Mouse (Mus musculus) lung, postnatal 0 days (tissue): ENCODE results near the gene Mindy1. TPM values are rescaled to one million over a fixed set of nuclear protein-coding genes. Genes with fewer than 3 reads are reported as not detected.

Source experiments
- ATAC-seq: fragments of 200-750 bp; cut with Nextera tagmentation; 2 replicates; pipeline ENCODE4 v1.8.0; 2017; ENCODE audit warnings: moderate library complexity
- DNase-seq: peaks from one replicate; pipeline ENCODE4 v3.0.0-alpha.2; 2016; ENCODE audit warnings: low spot score
- H3K27ac ChIP-seq: fragments of 300-500 bp; sonication (generic); 2 replicates; pipeline ENCODE4 v1.5.1; 2014; ENCODE audit warnings: antibody characterized with exemption, mild to moderate bottlenecking, low read length, mixed read lengths
- H3K27me3 ChIP-seq: fragments of 300-500 bp; sonication (generic); replicated peaks from 2 replicates; pipeline ENCODE4 v1.6.1; 2014; ENCODE audit warnings: low read length, mixed read lengths; ENCODE audit not compliant: insufficient read depth
- H3K36me3 ChIP-seq: fragments of 300-500 bp; sonication (generic); 2 replicates; pipeline ENCODE4 v1.6.1; 2014; ENCODE audit warnings: low read length, mixed read lengths; ENCODE audit not compliant: insufficient read depth
- H3K4me1 ChIP-seq: fragments of 300-500 bp; sonication (generic); 2 replicates; pipeline ENCODE4 v1.6.1; 2014; ENCODE audit warnings: antibody characterized with exemption, low read depth, low read length, mixed read lengths; ENCODE audit not compliant: insufficient read depth
- H3K4me2 ChIP-seq: fragments of 300-500 bp; sonication (generic); replicated peaks from 2 replicates; pipeline ENCODE4 v1.6.1; 2014; ENCODE audit warnings: low read depth, mild to moderate bottlenecking, low read length, moderate library complexity, mixed read lengths
- H3K4me3 ChIP-seq: fragments of 300-500 bp; sonication (generic); 2 replicates; pipeline ENCODE4 v1.5.1; 2014; ENCODE audit warnings: low read depth, low read length
- H3K9ac ChIP-seq: fragments of 300-500 bp; sonication (generic); replicated peaks from 2 replicates; pipeline ENCODE4 v1.6.1; 2014; ENCODE audit warnings: low read depth, mild to moderate bottlenecking
- H3K9me3 ChIP-seq: fragments of 300-500 bp; sonication (generic); 2 replicates; pipeline ENCODE4 v1.6.1; 2016; ENCODE audit warnings: low read length, mixed read lengths
- CTCF ChIP-seq: IDR thresholded peaks from 2 replicates; pipeline ENCODE4 v1.5.1; 2016; ENCODE audit warnings: antibody characterized with exemption, mild to moderate bottlenecking
- EP300 ChIP-seq: IDR thresholded peaks from 2 replicates; pipeline ENCODE4 v1.6.1; 2016; ENCODE audit warnings: antibody characterized with exemption, mild to moderate bottlenecking, control low read depth
- WGBS: fragments of 180-500 bp; shearing (Covaris S2); extraction: QIAGEN DNeasy Blood & Tissue Kit; methylation state at CpG from one replicate; pipeline ENCODE4 v1.1.7; 2014; 5-methylcytosine and 5-hydroxymethylcytosine counted together
- polyA plus RNA-seq: library from polyadenylated mRNA; unstranded; fragments of >200 nt; fragmentation: Nextera tagmentation; extraction: Ambion mirVana; gene quantifications from 2 replicates; pipeline ENCODE4 v1.2.1, GENCODE M21; 2015

The Mindy1 gene
- polyA plus RNA-seq, 1 experiment from 2014 or later: 68.0 TPM

GRCm38 (mm10) chr3:95287541-95287940, 6.4 kb downstream of the Mindy1 start:
- H3K36me3 ChIP-seq: peaks cover 20% of the 10 kb centered on the region; the same call in 1 of the 2 replicates
- no peak overlapping the region for H3K9ac ChIP-seq
- H3K9me3 ChIP-seq: no peaks in the 10 kb centered on the region
- H3K27me3 ChIP-seq: no peaks in the 10 kb centered on the region
- H3K4me2 ChIP-seq: no peak overlapping the region
- no peak for DNase-seq
- TF ChIP-seq EP300 (no peak), CTCF (no peak)
- H3K4me3 ChIP-seq: no peak overlapping the region
- peaks cover 19% of the 10 kb centered on the region; the same call in 1 of the 2 replicates for H3K4me1 ChIP-seq
- no peak for ATAC-seq
- 88% methylated on average over 3 of the region's 3 CpGs for WGBS
- no peak overlapping the region for H3K27ac ChIP-seq

GRCm38 (mm10) chr3:95289419-95289818, 8.3 kb downstream of the Mindy1 start:
- no peak for TF ChIP-seq EP300
- no peaks in the 10 kb centered on the region for H3K27me3 ChIP-seq
- no peak overlapping the region for H3K9ac ChIP-seq
- no peak for ATAC-seq
- DNase-seq: no peak
- H3K4me2 ChIP-seq: no peak overlapping the region
- H3K36me3 ChIP-seq: peaks cover 30% of the 10 kb centered on the region; the same call in 1 of the 2 replicates
- no peaks in the 10 kb centered on the region for H3K9me3 ChIP-seq
- H3K4me1 ChIP-seq: peaks cover 13% of the 10 kb centered on the region; the same call in 1 of the 2 replicates
- H3K4me3 ChIP-seq: no peak overlapping the region
- H3K27ac ChIP-seq: no peak overlapping the region
- 88% methylated on average over 4 of the region's 4 CpGs for WGBS

GRCm38 (mm10) chr3:95290156-95290555, 9.0 kb downstream of the Mindy1 start:
- Histone ChIP-seq H3K9ac (no peak overlapping the region), H3K27me3 (no peaks in the 10 kb centered on the region), H3K4me1 (peaks cover 13% of the 10 kb centered on the region; the same call in 1 of the 2 replicates), H3K4me3 (no peak overlapping the region), H3K27ac (no peak overlapping the region), H3K36me3 (peaks cover 36% of the 10 kb centered on the region; the same call in 1 of the 2 replicates), H3K9me3 (no peaks in the 10 kb centered on the region), H3K4me2 (no peak overlapping the region)
- 55% methylated on average over 6 of the region's 6 CpGs for WGBS
- no peak for DNase-seq
- no peak for ATAC-seq
- TF ChIP-seq EP300 (no peak), CTCF (no peak)

GRCm38 (mm10) chr3:95291041-95291440, 9.9 kb downstream of the Mindy1 start:
- TF ChIP-seq EP300: no peak
- TF ChIP-seq CTCF: no peak
- peaks cover 8% of the 10 kb centered on the region; the same call in 1 of the 2 replicates for H3K4me1 ChIP-seq
- WGBS: 86% methylated on average over 4 of the region's 4 CpGs
- H3K36me3 ChIP-seq: peaks cover 36% of the 10 kb centered on the region; the same call in 1 of the 2 replicates
- no peaks in the 10 kb centered on the region for H3K27me3 ChIP-seq
- H3K9me3 ChIP-seq: no peaks in the 10 kb centered on the region
- DNase-seq (no peak), ATAC-seq (no peak)
- H3K9ac ChIP-seq: no peak overlapping the region
- H3K4me3 ChIP-seq: no peak overlapping the region
- H3K27ac ChIP-seq: no peak overlapping the region
- H3K4me2 ChIP-seq: no peak overlapping the region

- Histone ChIP-seq H3K4me1 (peaks cover 3% of the 10 kb centered on the region; the same call in 1 of the 2 replicates), H3K9ac (no peak overlapping the region), H3K27ac (no peak overlapping the region), H3K4me3 (no peak overlapping the region), H3K36me3 (peaks cover 31% of the 10 kb centered on the region; the same call in 1 of the 2 replicates), H3K4me2 (no peak overlapping the region), H3K9me3 (no peaks in the 10 kb centered on the region), H3K27me3 (no peaks in the 10 kb centered on the region)
- DNase-seq (no peak), ATAC-seq (no peak)
- TF ChIP-seq CTCF: no peak
- no peak for TF ChIP-seq EP300
- WGBS: 90% methylated on average over 2 of the region's 2 CpGs
Measured at GRCm38 (mm10) chr3:95292899-95293298, 11.8 kb downstream of the Mindy1 start.

- no peak overlapping the region for H3K4me3 ChIP-seq
- no peaks in the 10 kb centered on the region for H3K27me3 ChIP-seq
- H3K9me3 ChIP-seq: no peaks in the 10 kb centered on the region
- H3K36me3 ChIP-seq: peaks cover 26% of the 10 kb centered on the region; the same call in 1 of the 2 replicates
- no peak overlapping the region for H3K9ac ChIP-seq
- ATAC-seq (peak; percentile 32), DNase-seq (peak; percentile 63)
- TF ChIP-seq EP300: no peak
- TF ChIP-seq CTCF: no peak
- WGBS: 49% methylated on average over 11 of the region's 11 CpGs
- no peak overlapping the region for H3K27ac ChIP-seq
- no peak overlapping the region for H3K4me2 ChIP-seq
- H3K4me1 ChIP-seq: peaks cover 3% of the 10 kb centered on the region; the same call in 1 of the 2 replicates
Measured at GRCm38 (mm10) chr3:95293537-95293936, 12.4 kb downstream of the Mindy1 start.
